Mouse (Mus musculus): ENCODE measurements around the gene Gm266.

The Gm266 gene

GRCm38 (mm10) chr12:111436640-111437039 lies 49.0 kb downstream of the Gm266 start:
- no peak for DNase-seq (ENCODE audit: low read depth, low spot score)

GRCm38 (mm10) chr12:111436170-111436569 lies 49.5 kb downstream of the Gm266 start:
- no peak for DNase-seq (ENCODE audit: low read depth, low spot score)

GRCm38 (mm10) chr12:111434745-111435327 lies 50.8 kb downstream of the Gm266 start:
- no peak for DNase-seq (ENCODE audit: low read depth, low spot score)

Measured in WW6 (cell line).